Mouse (Mus musculus) lung, postnatal 0 days (tissue): Measurements from ENCODE around the gene Ppp1r9b. TPM values are rescaled to one million over a fixed set of nuclear protein-coding genes. Genes with fewer than 3 reads are reported as not detected.

Experiments
- ATAC-seq: fragments of 200-750 bp; cut with Nextera tagmentation; 2 replicates; pipeline ENCODE4 v1.8.0; 2017; ENCODE audit warnings: moderate library complexity
- DNase-seq: peaks from one replicate; pipeline ENCODE4 v3.0.0-alpha.2; 2016; ENCODE audit warnings: low spot score
- H3K27ac ChIP-seq: fragments of 300-500 bp; sonication (generic); 2 replicates; pipeline ENCODE4 v1.5.1; 2014; ENCODE audit warnings: antibody characterized with exemption, mild to moderate bottlenecking, low read length, mixed read lengths
- H3K27me3 ChIP-seq: fragments of 300-500 bp; sonication (generic); replicated peaks from 2 replicates; pipeline ENCODE4 v1.6.1; 2014; ENCODE audit warnings: low read length, mixed read lengths; ENCODE audit not compliant: insufficient read depth
- H3K36me3 ChIP-seq: fragments of 300-500 bp; sonication (generic); 2 replicates; pipeline ENCODE4 v1.6.1; 2014; ENCODE audit warnings: low read length, mixed read lengths; ENCODE audit not compliant: insufficient read depth
- H3K4me1 ChIP-seq: fragments of 300-500 bp; sonication (generic); 2 replicates; pipeline ENCODE4 v1.6.1; 2014; ENCODE audit warnings: antibody characterized with exemption, low read depth, low read length, mixed read lengths; ENCODE audit not compliant: insufficient read depth
- H3K4me2 ChIP-seq: fragments of 300-500 bp; sonication (generic); replicated peaks from 2 replicates; pipeline ENCODE4 v1.6.1; 2014; ENCODE audit warnings: low read depth, mild to moderate bottlenecking, low read length, moderate library complexity, mixed read lengths
- H3K4me3 ChIP-seq: fragments of 300-500 bp; sonication (generic); 2 replicates; pipeline ENCODE4 v1.5.1; 2014; ENCODE audit warnings: low read depth, low read length
- H3K9ac ChIP-seq: fragments of 300-500 bp; sonication (generic); replicated peaks from 2 replicates; pipeline ENCODE4 v1.6.1; 2014; ENCODE audit warnings: low read depth, mild to moderate bottlenecking
- H3K9me3 ChIP-seq: fragments of 300-500 bp; sonication (generic); 2 replicates; pipeline ENCODE4 v1.6.1; 2016; ENCODE audit warnings: low read length, mixed read lengths
- CTCF ChIP-seq: IDR thresholded peaks from 2 replicates; pipeline ENCODE4 v1.5.1; 2016; ENCODE audit warnings: antibody characterized with exemption, mild to moderate bottlenecking
- EP300 ChIP-seq: IDR thresholded peaks from 2 replicates; pipeline ENCODE4 v1.6.1; 2016; ENCODE audit warnings: antibody characterized with exemption, mild to moderate bottlenecking, control low read depth
- WGBS: fragments of 180-500 bp; shearing (Covaris S2); extraction: QIAGEN DNeasy Blood & Tissue Kit; methylation state at CpG from one replicate; pipeline ENCODE4 v1.1.7; 2014; 5-methylcytosine and 5-hydroxymethylcytosine counted together
- polyA plus RNA-seq: library from polyadenylated mRNA; unstranded; fragments of >200 nt; fragmentation: Nextera tagmentation; extraction: Ambion mirVana; gene quantifications from 2 replicates; pipeline ENCODE4 v1.2.1, GENCODE M21; 2015

Ppp1r9b gene
- polyA plus RNA-seq, 1 experiment from 2014 or later, result 9.8 TPM

GRCm38 (mm10) chr11:94989562-94990017, 1.2 kb upstream of the Ppp1r9b start:
- Histone ChIP-seq H3K27ac (peak overlapping the region; percentile 87), H3K4me3 (peak overlapping the region; percentile 47), H3K36me3 (no peaks in the 10 kb centered on the region), H3K4me1 (peaks cover 31% of the 10 kb centered on the region; the same call in 1 of the 2 replicates), H3K27me3 (no peaks in the 10 kb centered on the region), H3K9me3 (no peaks in the 10 kb centered on the region), H3K9ac (peak overlapping the region; percentile 16; the same call in 1 of the 2 replicates), H3K4me2 (peak overlapping the region; percentile 94)
- ATAC-seq (peak; percentile 67), DNase-seq (peak; percentile 95)
- peak; percentile 42; the same call in 1 of the 2 replicates for TF ChIP-seq EP300
- peak; percentile 35 for TF ChIP-seq CTCF
- WGBS, result 1% methylated on average over 12 of the region's 12 CpGs

- WGBS, result 45% methylated on average over 6 of the region's 6 CpGs
- 0 out of 2 replicates have a peak overlapping the region, but pooled peaks have one; percentile 8 for H3K9ac ChIP-seq
- H3K4me1 ChIP-seq, result peaks cover 38% of the 10 kb centered on the region; the same call in 1 of the 2 replicates
- H3K36me3 ChIP-seq, result no peaks in the 10 kb centered on the region
- no peaks in the 10 kb centered on the region for H3K9me3 ChIP-seq
- DNase-seq (no peak), ATAC-seq (no peak)
- H3K4me3 ChIP-seq, result peak overlapping the region; percentile 87
- peak; percentile 33; the same call in 1 of the 2 replicates for TF ChIP-seq EP300
- no peak for TF ChIP-seq CTCF
- H3K27me3 ChIP-seq, result no peaks in the 10 kb centered on the region
- H3K4me2 ChIP-seq, result peak overlapping the region; percentile 94
- peak overlapping the region; percentile 87 for H3K27ac ChIP-seq
Measured at GRCm38 (mm10) chr11:94990102-94990748, 610 bp upstream of the Ppp1r9b start.

- no peaks in the 10 kb centered on the region for H3K27me3 ChIP-seq
- peak overlapping the region; percentile 87 for H3K27ac ChIP-seq
- H3K36me3 ChIP-seq, result peaks cover 4% of the 10 kb centered on the region; the same call in 1 of the 2 replicates
- ATAC-seq (peak; percentile 3; the same call in 1 of the 2 replicates), DNase-seq (peak; percentile 46)
- H3K9ac ChIP-seq, result peak overlapping the region; percentile 68
- peak overlapping the region; percentile 94 for H3K4me2 ChIP-seq
- WGBS, result 1% methylated on average over 92 of the region's 99 CpGs
- H3K4me1 ChIP-seq, result peaks cover 39% of the 10 kb centered on the region; the same call in 1 of the 2 replicates
- H3K9me3 ChIP-seq, result no peaks in the 10 kb centered on the region
- H3K4me3 ChIP-seq, result peak overlapping the region; percentile 87
- TF ChIP-seq EP300 (no peak), CTCF (no peak)
Measured at GRCm38 (mm10) chr11:94991641-94992479, 1.0 kb downstream of the Ppp1r9b start.

- H3K9ac ChIP-seq, result peak overlapping the region; percentile 68
- peak overlapping the region; percentile 87 for H3K27ac ChIP-seq
- WGBS, result under 1% methylated on average over 20 of the region's 20 CpGs
- H3K9me3 ChIP-seq, result no peaks in the 10 kb centered on the region
- ATAC-seq, result no peak
- DNase-seq, result no peak
- H3K27me3 ChIP-seq, result no peaks in the 10 kb centered on the region
- peaks cover 39% of the 10 kb centered on the region; the same call in 1 of the 2 replicates for H3K4me1 ChIP-seq
- TF ChIP-seq EP300 (no peak), CTCF (no peak)
- H3K4me2 ChIP-seq, result peak overlapping the region; percentile 94
- H3K4me3 ChIP-seq, result peak overlapping the region; percentile 87
- peaks cover 9% of the 10 kb centered on the region; the same call in 1 of the 2 replicates for H3K36me3 ChIP-seq
Measured at GRCm38 (mm10) chr11:94992480-94992753, 1.6 kb downstream of the Ppp1r9b start.

- 2% methylated on average over 22 of the region's 22 CpGs for WGBS
- H3K9me3 ChIP-seq, result no peaks in the 10 kb centered on the region
- peaks cover 39% of the 10 kb centered on the region; the same call in 1 of the 2 replicates for H3K4me1 ChIP-seq
- H3K36me3 ChIP-seq, result peaks cover 10% of the 10 kb centered on the region; the same call in 1 of the 2 replicates
- no peaks in the 10 kb centered on the region for H3K27me3 ChIP-seq
- DNase-seq (peak; percentile 81), ATAC-seq (peak; percentile 12)
- H3K4me2 ChIP-seq, result peak overlapping the region; percentile 94
- peak overlapping the region; percentile 87 for H3K27ac ChIP-seq
- peak overlapping the region; percentile 87 for H3K4me3 ChIP-seq
- H3K9ac ChIP-seq, result peak overlapping the region; percentile 68
- no peak for TF ChIP-seq CTCF
Measured at GRCm38 (mm10) chr11:94992754-94993606, 2.1 kb downstream of the Ppp1r9b start.
